Mouse (Mus musculus): ENCODE data around the gene Olfr569.
A peak's percentile ranks its signal among the peaks of the same experiment; 100 is the strongest.

DNA sequence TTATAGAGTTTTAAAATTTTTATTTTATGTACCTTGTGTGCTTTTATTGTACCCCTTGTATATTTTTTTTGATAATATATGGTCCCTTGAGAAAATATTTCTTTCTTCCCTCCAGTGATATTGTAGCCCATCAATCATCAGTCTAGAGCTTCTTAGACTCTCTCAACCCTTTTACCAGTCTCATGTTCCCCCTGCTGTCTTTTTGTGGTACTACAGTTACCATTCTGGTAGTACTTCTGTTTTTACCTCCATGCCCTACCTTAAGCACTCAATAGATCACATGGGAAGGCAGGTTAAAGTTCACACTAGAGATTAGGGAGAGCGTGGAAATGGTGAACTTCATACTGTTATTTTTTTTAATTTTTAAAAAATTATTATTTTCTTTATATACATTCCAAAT, 28.9 kb upstream of the Olfr569 start:
- TF ChIP-seq CTCF (IDR thresholded peaks at IDR 0.05; ENCODE audit: low read depth) (peak; percentile 57; the same call in 1 of the 2 replicates), EP300 (IDR thresholded peaks at IDR 0.05; ENCODE audit: low read depth) (no peak)

All from liver, embryonic 14.5 days (tissue).